Mouse (Mus musculus): ENCODE results near the gene Immp2l.

The Immp2l gene

DNA sequence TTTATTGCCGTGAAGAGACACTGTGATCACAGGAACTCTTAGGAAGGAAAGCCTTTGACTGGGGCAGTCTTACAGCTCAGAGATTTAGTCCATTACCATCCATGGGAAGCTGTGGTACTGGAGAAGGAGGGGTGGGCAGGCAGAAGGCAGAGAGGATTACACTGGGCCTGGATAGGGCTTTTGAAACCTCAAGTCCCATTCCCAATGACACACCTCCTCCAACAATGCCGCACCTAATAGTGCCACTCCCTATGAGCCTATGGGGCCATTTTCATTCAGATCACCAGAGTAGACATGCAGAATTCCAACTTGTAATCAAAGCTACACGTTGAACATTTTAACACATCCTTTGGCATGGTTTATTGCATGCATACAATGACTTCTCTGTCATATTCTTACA, 29.0 kb downstream of the Immp2l start:
- DNase-seq, result no peak

DNA sequence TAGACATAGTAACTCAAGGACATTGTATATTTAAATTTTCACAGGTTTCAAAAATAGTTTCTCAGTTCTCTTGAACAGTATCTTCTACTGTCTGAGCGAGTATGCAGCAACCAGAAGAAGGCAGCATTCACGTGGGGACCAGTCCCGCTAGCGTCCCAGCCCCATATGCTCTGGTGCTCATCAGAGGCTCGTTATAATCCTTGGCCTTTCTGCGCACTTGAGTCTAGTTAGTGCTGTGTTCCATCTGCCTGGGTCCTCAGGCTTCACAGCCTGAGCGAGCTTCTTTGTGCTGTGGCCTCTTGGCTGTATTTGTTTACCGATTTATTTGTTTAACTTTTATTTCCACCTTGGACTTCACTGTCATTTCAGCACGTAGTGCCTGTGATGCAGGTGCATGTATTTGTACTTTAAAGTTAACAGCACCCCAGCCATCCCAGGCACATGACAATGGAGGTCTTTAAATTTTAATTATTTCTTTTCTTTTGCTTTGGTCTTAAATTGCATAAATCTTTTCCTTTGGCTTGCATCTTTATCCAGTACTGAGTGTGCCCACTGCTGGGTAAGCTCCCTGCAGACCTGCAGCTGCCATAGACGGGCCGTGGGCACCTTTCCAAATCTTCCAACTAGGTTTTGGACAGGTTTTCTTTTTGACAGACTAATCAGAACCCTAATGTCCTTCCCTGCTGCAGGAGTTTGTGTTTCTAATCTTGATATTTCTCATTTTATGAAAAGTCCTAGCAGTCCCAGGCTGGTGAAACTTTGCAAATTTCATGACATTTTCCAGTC, 30.3 kb downstream of the Immp2l start:
- peak; percentile 73 for DNase-seq

GRCm38 (mm10) chr12:41055941-41056340, 32.1 kb downstream of the Immp2l start:
- no peak for DNase-seq

DNA sequence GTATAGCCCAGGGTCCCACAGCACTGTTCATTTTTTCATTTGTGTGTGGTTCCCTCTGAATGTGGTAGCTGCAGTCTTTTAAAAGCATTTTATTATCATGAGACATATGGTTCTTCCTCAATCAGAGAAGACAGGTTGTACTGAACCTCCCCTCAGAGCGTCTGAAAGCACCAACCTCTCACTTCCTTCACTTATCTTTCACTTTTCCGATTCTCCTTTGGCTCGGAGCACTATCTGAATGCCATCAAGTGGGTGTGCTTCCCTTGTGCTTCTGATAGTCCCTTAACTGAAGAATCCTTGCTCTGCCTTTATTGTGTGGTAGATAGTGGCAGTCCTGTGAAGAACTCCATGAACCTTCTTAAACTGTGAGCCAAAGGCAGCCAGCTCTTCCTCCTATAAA, 39.4 kb downstream of the Immp2l start:
- DNase-seq, result no peak

DNA sequence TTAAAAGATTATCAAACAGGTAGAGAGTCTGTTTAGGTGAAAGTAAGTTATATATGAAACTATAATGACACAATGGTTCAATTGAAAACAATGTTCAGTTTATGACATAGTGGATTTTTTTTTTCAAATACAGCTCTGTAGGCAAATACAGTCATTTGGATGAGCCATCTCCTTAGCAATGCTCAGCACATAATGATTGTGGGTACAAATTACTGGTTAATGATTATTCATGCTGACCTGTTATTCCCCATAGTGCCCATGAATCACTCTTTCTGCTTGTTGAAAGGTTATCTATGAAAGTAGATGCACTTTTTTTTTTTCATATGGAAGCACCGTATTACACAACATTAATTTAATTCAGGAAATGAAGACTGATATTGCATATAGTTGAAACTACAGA, 58.0 kb downstream of the Immp2l start:
- DNase-seq, result no peak

GRCm38 (mm10) chr12:41084370-41085089, 60.6 kb downstream of the Immp2l start:
- DNase-seq, result no peak

- no peak for DNase-seq
Measured at GRCm38 (mm10) chr12:41089931-41090366, 66.1 kb downstream of the Immp2l start.

GRCm38 (mm10) chr12:41090771-41091170, 66.9 kb downstream of the Immp2l start:
- peak; percentile 7 for DNase-seq

DNA sequence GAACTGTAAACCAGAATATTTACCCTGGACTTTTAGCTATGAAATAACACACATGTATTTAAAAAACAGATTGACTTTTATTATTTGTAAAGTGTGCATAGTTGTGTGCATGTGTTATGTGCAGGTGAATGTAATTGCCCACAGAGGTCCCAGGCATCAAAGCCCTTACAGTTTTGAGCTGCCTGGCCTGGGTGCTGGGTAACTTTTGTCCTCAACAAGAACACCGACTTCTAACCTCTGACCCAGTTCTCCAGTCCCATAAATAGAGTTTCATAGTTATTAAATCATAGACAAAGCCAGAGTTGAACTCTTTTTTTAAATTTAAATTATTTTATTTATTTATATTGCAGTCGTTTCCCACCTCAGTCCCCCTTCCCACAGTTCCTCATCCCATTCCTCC, 67.4 kb downstream of the Immp2l start:
- DNase-seq, result no peak

DNA sequence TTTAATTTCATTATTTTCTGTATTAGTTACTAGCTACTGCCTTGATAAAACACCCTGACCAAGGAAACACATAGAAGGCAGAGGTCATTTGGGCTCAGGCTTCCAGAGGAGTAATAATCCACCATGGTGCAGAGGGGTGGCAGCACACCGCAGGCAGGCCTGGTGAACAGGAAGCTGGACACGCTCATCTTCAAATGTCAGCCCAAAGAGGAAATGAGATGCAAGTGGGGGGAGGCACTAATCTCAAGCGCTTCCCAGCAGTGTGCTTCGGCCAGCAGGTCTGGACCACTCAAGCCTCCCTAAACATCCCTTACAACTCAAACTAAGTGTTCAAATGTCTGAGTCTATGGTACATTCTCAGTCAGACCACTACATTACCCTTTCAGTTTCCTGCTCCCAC, 72.2 kb downstream of the Immp2l start:
- no peak for DNase-seq

- no peak for DNase-seq
Measured at GRCm38 (mm10) chr12:41097406-41097805, 73.5 kb downstream of the Immp2l start.

GRCm38 (mm10) chr12:41109011-41109410, 85.1 kb downstream of the Immp2l start:
- no peak for DNase-seq

DNA sequence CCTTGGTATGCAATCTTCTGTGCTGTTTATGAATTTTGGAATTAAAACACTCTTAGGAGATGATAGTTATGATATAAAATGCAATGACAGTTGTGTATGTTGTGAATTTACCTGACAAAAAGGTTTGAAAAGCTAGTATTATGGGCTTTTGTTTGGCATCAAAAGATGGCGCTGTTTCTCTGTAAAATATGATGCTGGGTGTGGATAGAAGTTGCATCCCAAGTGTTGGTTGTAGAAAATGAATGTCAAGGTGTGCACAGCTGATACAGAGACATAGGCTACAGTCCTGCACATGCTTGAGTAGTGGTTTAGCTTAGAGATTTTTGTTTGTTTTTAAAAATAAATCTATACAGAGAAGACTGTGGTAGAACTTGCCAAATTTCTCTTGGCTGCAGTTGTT, 87.6 kb downstream of the Immp2l start:
- DNase-seq, result peak; percentile 8

DNA sequence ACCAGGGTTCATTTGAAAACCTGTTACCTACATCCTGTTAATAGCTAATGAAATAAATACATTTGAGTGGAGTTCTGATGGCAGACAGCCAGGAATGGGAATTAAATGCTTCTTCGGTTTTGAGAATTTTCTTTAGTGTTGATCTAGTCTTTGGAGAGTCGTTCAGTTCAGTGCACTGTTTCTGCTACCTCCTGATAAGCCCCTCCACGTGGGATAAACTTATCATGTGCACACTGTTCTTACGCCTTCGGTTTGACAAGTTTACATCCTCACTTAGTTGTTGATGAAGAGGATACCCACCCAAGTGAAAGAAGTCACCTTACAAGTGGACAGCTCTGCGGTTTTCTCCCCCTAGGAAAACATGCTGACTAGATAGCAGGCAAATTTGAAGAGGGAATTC, 88.2 kb downstream of the Immp2l start:
- no peak for DNase-seq

DNA sequence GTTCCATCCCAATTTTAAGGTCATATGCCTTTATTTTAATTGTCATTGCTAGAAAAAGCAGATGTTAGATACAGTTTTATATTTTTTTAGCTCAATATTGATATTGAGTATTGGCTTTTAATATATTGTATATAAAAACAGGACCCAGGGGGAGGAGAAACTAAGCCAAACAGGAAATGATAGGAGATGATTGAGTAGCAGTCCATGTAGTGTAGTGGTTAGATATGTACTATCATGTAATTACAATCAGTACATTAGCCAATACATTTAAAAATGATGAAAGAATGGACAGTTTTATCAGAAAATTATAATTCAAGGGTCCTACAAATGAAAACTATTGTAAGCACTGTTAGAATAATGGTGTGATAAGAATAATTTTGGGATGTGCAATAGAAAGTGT, 94.5 kb downstream of the Immp2l start:
- DNase-seq, result no peak

- DNase-seq, result no peak
Measured at GRCm38 (mm10) chr12:41119657-41120056, 95.8 kb downstream of the Immp2l start.

GRCm38 (mm10) chr12:41123207-41123606, 99.3 kb downstream of the Immp2l start:
- DNase-seq, result no peak

- DNase-seq, result no peak
Measured at GRCm38 (mm10) chr12:41134885-41135284, 111.0 kb downstream of the Immp2l start.

GRCm38 (mm10) chr12:41159543-41159942, 135.7 kb downstream of the Immp2l start:
- DNase-seq, result no peak

DNA sequence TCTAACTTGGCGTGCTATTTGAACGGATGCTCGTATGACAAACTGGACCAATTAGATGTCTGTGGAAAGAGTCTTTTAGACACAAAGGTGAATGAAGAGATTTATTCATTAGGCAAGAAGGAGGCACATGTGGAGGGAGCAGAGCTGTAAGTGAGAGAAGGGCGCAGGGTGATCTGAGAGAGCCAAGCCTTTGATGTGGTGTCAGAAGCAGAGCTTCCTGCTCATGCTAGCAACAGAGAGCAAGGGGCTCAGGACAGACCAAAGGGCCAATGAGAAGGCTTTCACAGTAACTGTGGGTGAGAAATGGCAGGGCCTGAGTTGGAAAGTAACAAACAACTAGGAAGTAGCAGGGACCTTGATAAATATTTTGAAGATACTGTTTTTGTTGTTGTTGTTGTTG, 143.9 kb downstream of the Immp2l start:
- no peak for DNase-seq

- no peak for DNase-seq
Measured at GRCm38 (mm10) chr12:41170051-41170450, 146.2 kb downstream of the Immp2l start.

- DNase-seq, result no peak
Measured at GRCm38 (mm10) chr12:41182856-41183255, 159.0 kb downstream of the Immp2l start.

- DNase-seq, result no peak
Measured at GRCm38 (mm10) chr12:41185060-41185459, 161.2 kb downstream of the Immp2l start.

DNA sequence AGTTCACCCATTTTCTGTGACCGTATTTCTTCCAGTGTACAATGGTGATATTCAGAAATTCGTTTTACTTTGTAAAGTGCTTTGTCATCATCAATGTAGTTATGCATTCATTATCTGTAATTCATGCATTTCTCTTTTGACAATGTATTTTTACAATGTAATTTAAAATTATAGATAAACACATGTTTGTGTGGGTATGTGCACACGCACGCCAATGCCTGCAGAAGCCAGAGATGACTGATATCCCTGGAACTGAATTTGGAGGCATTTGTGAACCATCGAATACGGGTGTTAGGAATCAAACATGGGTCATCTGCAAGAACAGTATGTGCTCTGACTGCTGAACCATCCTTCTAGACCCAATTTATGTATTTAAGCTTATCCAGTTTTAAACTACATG, 161.6 kb downstream of the Immp2l start:
- no peak for DNase-seq
